ENCODE assay signal across 8 mouse cellular contexts in genomic region chr19:3894294-3894693, GRCm38 (mm10).
"Had no signal": no experiment of that assay in that cellular context is flagged by ENCODE, and none has a peak within 500 bp of the region (broad histone marks: within the 10 kb centered on the region; RNA-seq: fewer than 3 reads in every experiment).

No protein-coding gene starts in this region.

- H3K9ac ChIP-seq: limb, embryonic 12.5 days; lung, embryonic 15.5 days; midbrain, embryonic 13.5 days had no signal

- H3K9me3 ChIP-seq: limb, embryonic 12.5 days; lung, embryonic 15.5 days; midbrain, embryonic 13.5 days had no signal

- DNase-seq: kidney, adult 8-10 months; kidney, postnatal 25 days; right cerebral cortex, adult 18-20 months; right cerebral cortex, postnatal 25 days; thymus, postnatal 36 days had no signal

- H3K27ac ChIP-seq: limb, embryonic 12.5 days; lung, embryonic 15.5 days had no signal

- H3K4me3 ChIP-seq: limb, embryonic 12.5 days; lung, embryonic 15.5 days; midbrain, embryonic 13.5 days had no signal

- H3K4me2 ChIP-seq: limb, embryonic 12.5 days; lung, embryonic 15.5 days; midbrain, embryonic 13.5 days had no signal

- H3K27me3 ChIP-seq: limb, embryonic 12.5 days; lung, embryonic 15.5 days; midbrain, embryonic 13.5 days had no signal

- H3K4me1 ChIP-seq: limb, embryonic 12.5 days; lung, embryonic 15.5 days had no signal
